Mouse (Mus musculus): ENCODE results near the gene Mb. TPM values are rescaled to one million over a fixed set of nuclear protein-coding genes. Genes with fewer than 3 reads are reported as not detected.

The Mb gene
- polyA plus RNA-seq (2014; fragmentation: Illumina TruSeq; extraction: RNeasy Lipid Tissue Mini Kit (QIAGEN cat#74804); ENCODE audit: insufficient read depth, low read depth, low replicate concordance), result 119 TPM

GRCm38 (mm10) chr15:77050570-77050969, at the start of gene Mb:
Mb (minus strand) TSS chr15:77050670.

GRCm38 (mm10) chr15:77044597-77045320, 5.7 kb downstream of the Mb start, which contains the start of gene Apol6:
Apol6 (plus strand) TSS chr15:77044729.

Other genes with a start within 250 kb of the Mb start
- 6.4 TPM for gene Zfp251, start 179.2 kb downstream of the Mb start, polyA plus RNA-seq (2014; fragmentation: Illumina TruSeq; extraction: RNeasy Lipid Tissue Mini Kit (QIAGEN cat#74804); ENCODE audit: insufficient read depth, low read depth, low replicate concordance)
- gene Zfp7, start 171.4 kb downstream of the Mb start, polyA plus RNA-seq (2014; fragmentation: Illumina TruSeq; extraction: RNeasy Lipid Tissue Mini Kit (QIAGEN cat#74804); ENCODE audit: insufficient read depth, low read depth, low replicate concordance), result 5.9 TPM
- not detected for gene Gm49527, start 171.3 kb downstream of the Mb start, polyA plus RNA-seq (2014; fragmentation: Illumina TruSeq; extraction: RNeasy Lipid Tissue Mini Kit (QIAGEN cat#74804); ENCODE audit: insufficient read depth, low read depth, low replicate concordance)
- gene Zfp647, start 125.2 kb downstream of the Mb start, polyA plus RNA-seq (2014; fragmentation: Illumina TruSeq; extraction: RNeasy Lipid Tissue Mini Kit (QIAGEN cat#74804); ENCODE audit: insufficient read depth, low read depth, low replicate concordance), result 2.7 TPM
- gene 1110038F14Rik, start 102.2 kb downstream of the Mb start, polyA plus RNA-seq (2014; fragmentation: Illumina TruSeq; extraction: RNeasy Lipid Tissue Mini Kit (QIAGEN cat#74804); ENCODE audit: insufficient read depth, low read depth, low replicate concordance), result 53.6 TPM
- gene Apol6, start 5.9 kb downstream of the Mb start, polyA plus RNA-seq (2014; fragmentation: Illumina TruSeq; extraction: RNeasy Lipid Tissue Mini Kit (QIAGEN cat#74804); ENCODE audit: insufficient read depth, low read depth, low replicate concordance), result 4.3 TPM